Mouse (Mus musculus): ENCODE results near the gene Tnfsf13b. TPM values are rescaled to one million over a fixed set of nuclear protein-coding genes. Genes with fewer than 3 reads are reported as not detected.

Tnfsf13b gene
- polyA plus RNA-seq, 1 experiment from 2014 or later: 7.2 TPM

DNA sequence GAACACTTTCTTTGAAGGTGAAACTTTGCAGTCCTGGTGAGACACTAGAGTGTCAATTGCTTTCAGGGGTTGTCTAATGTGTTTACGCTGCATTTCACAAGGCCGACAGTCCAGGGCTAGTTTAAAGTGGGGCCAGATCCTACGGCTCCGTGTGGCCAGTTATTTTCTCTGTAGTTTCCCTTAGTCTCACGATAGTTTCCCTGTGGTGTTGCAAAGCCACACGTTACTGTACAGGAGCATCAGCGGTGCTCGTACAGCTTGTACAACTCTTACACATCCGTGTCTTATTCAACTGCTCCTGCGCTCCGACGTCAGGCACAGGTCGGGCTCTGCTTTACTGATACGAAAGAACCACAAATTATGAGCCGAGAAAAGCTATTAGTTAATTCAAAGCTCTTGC is 29.3 kb upstream of the Tnfsf13b start:
- peak overlapping the region; percentile 94 for H3K9ac ChIP-seq (ENCODE audit: low read depth, low read length)
- H3K27ac ChIP-seq: peak overlapping the region; percentile 94
- WGBS: 22% methylated on average over 15 of the region's 15 CpGs
- peak overlapping the region; percentile 58 for H3K4me2 ChIP-seq (ENCODE audit: low read length)
- no peaks in the 10 kb centered on the region for H3K27me3 ChIP-seq (ENCODE audit: insufficient read depth, low read length)
- H3K9me3 ChIP-seq (replicated peaks; ENCODE audit: low read length): no peaks in the 10 kb centered on the region
- peaks cover 14% of the 10 kb centered on the region; the same call in 1 of the 2 replicates for H3K36me3 ChIP-seq (ENCODE audit: insufficient read depth, low read length)
- peaks cover 17% of the 10 kb centered on the region for H3K4me1 ChIP-seq (replicated peaks; ENCODE audit: insufficient read depth, low read length)
- H3K4me3 ChIP-seq (replicated peaks; ENCODE audit: low read depth, low read length): peak overlapping the region; percentile 95
- TF ChIP-seq CTCF (IDR thresholded peaks at IDR 0.05; ENCODE audit: low read depth): no peak
- no peak for ATAC-seq (replicated peaks; ENCODE audit: low FRiP score, low read depth)
- DNase-seq (ENCODE audit: low spot score): peak; percentile 19

DNA sequence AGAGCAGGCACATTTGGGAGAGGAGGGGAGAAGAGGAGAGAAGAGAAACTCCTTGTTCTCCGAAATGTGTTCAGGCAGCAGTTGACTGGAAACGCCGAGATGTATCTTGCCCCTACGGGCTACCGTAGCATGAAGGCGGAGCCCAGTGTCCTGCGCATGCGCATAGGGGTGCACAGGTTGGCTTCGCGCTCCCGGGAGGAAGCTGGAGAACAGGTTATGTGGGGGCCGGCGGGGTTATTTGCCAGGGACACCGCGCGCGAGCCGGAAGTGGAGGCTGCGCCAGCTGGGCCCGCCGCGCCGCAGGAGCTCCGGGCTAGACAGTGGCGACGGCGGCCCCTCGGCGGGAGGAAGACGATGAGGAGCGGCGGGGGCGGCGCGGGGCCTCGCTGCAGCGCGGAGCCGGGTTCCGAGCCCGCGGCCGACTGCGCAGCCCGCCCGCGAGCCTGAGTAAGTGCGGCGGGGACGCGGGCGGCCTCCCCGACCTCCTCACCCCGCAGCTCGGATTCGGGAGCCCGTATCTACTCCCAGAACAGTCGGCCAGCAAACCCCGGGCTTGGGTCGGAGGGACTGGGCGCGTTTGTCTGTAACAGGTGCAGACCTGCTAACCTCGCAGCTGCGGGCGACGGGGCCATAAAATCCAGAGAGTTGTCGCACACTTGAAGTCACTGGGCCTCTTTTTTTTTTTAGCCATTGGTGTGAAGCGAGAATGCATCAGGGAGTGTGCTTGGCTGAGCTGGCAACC is 28.5 kb upstream of the Tnfsf13b start, which contains the start of the genes Lig4 and Abhd13:
Gene Lig4, minus strand, starts transcription at position 114 of the 742 bp plus-strand sequence.
Gene Abhd13, plus strand, starts transcription at position 135 of the 742 bp plus-strand sequence.
- TF ChIP-seq CTCF (IDR thresholded peaks at IDR 0.05; ENCODE audit: low read depth): no peak
- H3K9ac ChIP-seq (ENCODE audit: low read depth, low read length): peak within 1 kb of the TSS; percentile 94
- H3K4me1 ChIP-seq (replicated peaks; ENCODE audit: insufficient read depth, low read length): peaks cover 17% of the 10 kb centered on the region
- peak within 1 kb of the TSS; percentile 58 for H3K4me2 ChIP-seq (ENCODE audit: low read length)
- peak; percentile 97 for DNase-seq (ENCODE audit: low spot score)
- peak within 1 kb of the TSS; percentile 95 for H3K4me3 ChIP-seq (replicated peaks; ENCODE audit: low read depth, low read length)
- under 1% methylated on average over 67 of the region's 68 CpGs for WGBS
- 0 out of 2 replicates have a peak, but pooled peaks cover 6% of the 10 kb centered on the region for H3K36me3 ChIP-seq (ENCODE audit: insufficient read depth, low read length)
- H3K27ac ChIP-seq: peak within 1 kb of the TSS; percentile 94
- H3K27me3 ChIP-seq (ENCODE audit: insufficient read depth, low read length): no peaks in the 10 kb centered on the region
- H3K9me3 ChIP-seq (replicated peaks; ENCODE audit: low read length): no peaks in the 10 kb centered on the region
- peak; percentile 84 for ATAC-seq (replicated peaks; ENCODE audit: low FRiP score, low read depth)

DNA sequence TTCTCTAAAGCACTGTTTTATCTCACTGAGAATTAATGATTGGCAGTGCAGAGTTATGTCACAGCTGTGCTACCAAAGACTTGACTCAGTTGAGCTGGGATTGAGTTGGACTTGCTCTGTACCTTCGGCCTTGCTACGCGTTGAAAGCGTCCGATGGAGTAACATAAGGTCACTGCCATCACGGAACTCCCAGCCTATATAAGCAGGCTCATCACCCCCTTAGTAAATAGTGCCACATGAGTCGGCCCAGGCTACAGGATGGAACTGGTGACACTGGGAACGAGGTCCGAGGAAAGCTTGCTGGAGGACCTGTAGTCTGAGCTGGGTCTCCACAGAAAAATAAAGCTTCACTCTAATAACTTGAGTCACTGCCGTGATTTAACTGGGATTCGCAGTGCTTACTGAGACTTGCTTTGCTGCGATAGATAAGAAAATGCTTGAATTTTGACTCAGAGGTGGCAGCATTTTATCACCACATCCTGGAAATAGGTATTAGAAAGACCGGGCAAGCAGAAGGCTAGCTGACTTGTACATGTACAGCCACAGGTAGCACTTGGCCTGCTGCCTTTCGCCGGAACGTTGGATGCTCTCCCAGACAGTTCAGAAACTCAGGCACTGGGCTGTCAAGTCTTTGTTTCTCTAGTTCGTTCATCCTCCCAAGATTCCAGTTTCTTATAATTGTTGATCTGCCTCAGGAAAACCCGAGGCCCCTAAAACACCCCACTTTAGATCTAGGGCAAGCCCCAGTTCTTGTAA is 27.6 kb upstream of the Tnfsf13b start:
- ATAC-seq (replicated peaks; ENCODE audit: low FRiP score, low read depth) (no peak), DNase-seq (ENCODE audit: low spot score) (no peak)
- H3K4me1 ChIP-seq (replicated peaks; ENCODE audit: insufficient read depth, low read length): peaks cover 17% of the 10 kb centered on the region
- H3K4me3 ChIP-seq (replicated peaks; ENCODE audit: low read depth, low read length): peak overlapping the region; percentile 95
- WGBS: 49% methylated on average over 18 of the region's 18 CpGs
- no peak for TF ChIP-seq CTCF (IDR thresholded peaks at IDR 0.05; ENCODE audit: low read depth)
- H3K9ac ChIP-seq (ENCODE audit: low read depth, low read length): peak overlapping the region; percentile 94
- H3K27me3 ChIP-seq (ENCODE audit: insufficient read depth, low read length): no peaks in the 10 kb centered on the region
- H3K9me3 ChIP-seq (replicated peaks; ENCODE audit: low read length): no peaks in the 10 kb centered on the region
- H3K4me2 ChIP-seq (ENCODE audit: low read length): peak overlapping the region; percentile 58
- no peaks in the 10 kb centered on the region for H3K36me3 ChIP-seq (ENCODE audit: insufficient read depth, low read length)
- no peak overlapping the region for H3K27ac ChIP-seq

DNA sequence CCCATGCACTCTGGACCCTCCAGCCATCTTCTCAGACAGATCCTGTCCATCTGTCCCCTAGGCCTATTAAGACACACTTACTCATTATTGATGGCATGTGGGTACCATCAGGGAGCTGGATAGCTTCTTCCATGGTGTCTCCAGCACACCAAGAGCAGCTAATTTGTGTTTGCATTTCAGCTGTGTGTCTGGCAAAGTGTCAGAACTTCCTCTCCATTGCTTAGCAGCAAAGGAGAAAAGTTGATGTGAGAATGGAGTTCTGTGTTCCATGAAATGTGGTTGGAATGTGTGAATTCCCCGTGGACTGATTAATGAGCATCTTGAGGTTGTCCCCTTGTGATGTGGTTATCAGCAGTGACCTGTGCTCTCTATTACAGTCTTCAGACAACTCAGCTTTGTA is 26.5 kb upstream of the Tnfsf13b start:
- WGBS: 76% methylated on average over 1 of the region's 1 CpGs
- H3K27me3 ChIP-seq (ENCODE audit: insufficient read depth, low read length): no peaks in the 10 kb centered on the region
- DNase-seq (ENCODE audit: low spot score) (no peak), ATAC-seq (replicated peaks; ENCODE audit: low FRiP score, low read depth) (no peak)
- H3K4me1 ChIP-seq (replicated peaks; ENCODE audit: insufficient read depth, low read length): peaks cover 17% of the 10 kb centered on the region
- no peak for TF ChIP-seq CTCF (IDR thresholded peaks at IDR 0.05; ENCODE audit: low read depth)
- no peak overlapping the region for H3K4me2 ChIP-seq (ENCODE audit: low read length)
- no peak overlapping the region for H3K27ac ChIP-seq
- no peak overlapping the region for H3K9ac ChIP-seq (ENCODE audit: low read depth, low read length)
- H3K4me3 ChIP-seq (replicated peaks; ENCODE audit: low read depth, low read length): no peak overlapping the region
- no peaks in the 10 kb centered on the region for H3K36me3 ChIP-seq (ENCODE audit: insufficient read depth, low read length)
- H3K9me3 ChIP-seq (replicated peaks; ENCODE audit: low read length): no peaks in the 10 kb centered on the region

DNA sequence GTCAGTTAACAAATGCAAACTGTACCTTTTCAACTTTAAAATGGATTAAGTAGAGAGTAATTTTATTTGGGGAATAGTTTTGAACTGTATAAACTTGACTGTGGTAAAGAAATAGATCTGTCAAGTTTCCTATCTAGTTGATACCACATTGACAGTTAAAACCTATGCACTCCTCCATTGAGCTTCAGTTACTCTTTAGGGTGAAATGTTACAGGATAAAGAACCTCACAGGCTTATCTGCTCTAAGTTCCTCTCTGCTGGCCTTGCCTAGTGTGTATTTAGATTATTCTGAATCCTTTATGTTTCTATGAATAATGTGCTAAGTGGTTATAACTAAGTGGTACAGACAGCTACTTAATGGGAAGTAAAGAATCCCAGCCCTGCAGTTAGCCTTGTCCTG is 26.1 kb upstream of the Tnfsf13b start:
- no peak for ATAC-seq (replicated peaks; ENCODE audit: low FRiP score, low read depth)
- peaks cover 17% of the 10 kb centered on the region for H3K4me1 ChIP-seq (replicated peaks; ENCODE audit: insufficient read depth, low read length)
- TF ChIP-seq CTCF (IDR thresholded peaks at IDR 0.05; ENCODE audit: low read depth): no peak

DNA sequence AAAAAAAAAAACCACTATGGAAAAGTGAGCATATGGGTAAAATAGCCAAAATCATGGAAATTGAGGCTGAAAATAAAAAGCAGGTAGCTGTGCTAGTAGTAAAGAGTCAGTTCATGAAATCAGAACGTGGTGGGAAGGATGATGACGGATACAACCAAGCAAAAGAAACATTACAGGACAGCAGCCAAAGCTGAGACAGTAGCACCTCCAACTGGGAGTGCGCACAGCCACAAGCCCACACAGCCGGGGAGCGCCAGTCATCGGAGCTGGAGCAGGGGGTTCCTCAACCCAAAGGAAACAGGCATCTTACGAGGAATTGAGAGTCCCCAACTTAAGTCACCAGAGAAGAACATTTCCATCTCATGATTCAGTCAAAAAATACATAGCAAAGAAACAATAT is 2.2 kb upstream of the Tnfsf13b start:
- no peaks in the 10 kb centered on the region for H3K36me3 ChIP-seq (ENCODE audit: insufficient read depth, low read length)
- DNase-seq (ENCODE audit: low spot score) (no peak), ATAC-seq (replicated peaks; ENCODE audit: low FRiP score, low read depth) (no peak)
- WGBS: 78% methylated on average over 7 of the region's 7 CpGs
- H3K27me3 ChIP-seq (ENCODE audit: insufficient read depth, low read length): no peaks in the 10 kb centered on the region
- no peak overlapping the region for H3K4me2 ChIP-seq (ENCODE audit: low read length)
- TF ChIP-seq CTCF (IDR thresholded peaks at IDR 0.05; ENCODE audit: low read depth): no peak
- H3K9ac ChIP-seq (ENCODE audit: low read depth, low read length): no peak overlapping the region
- H3K4me1 ChIP-seq (replicated peaks; ENCODE audit: insufficient read depth, low read length): peaks cover 8% of the 10 kb centered on the region; the same call in 1 of the 2 replicates
- H3K4me3 ChIP-seq (replicated peaks; ENCODE audit: low read depth, low read length): no peak overlapping the region
- no peaks in the 10 kb centered on the region for H3K9me3 ChIP-seq (replicated peaks; ENCODE audit: low read length)
- H3K27ac ChIP-seq: no peak overlapping the region

More for the DNA sequence above, 26.1 kb upstream of the Tnfsf13b start:
- Histone ChIP-seq H3K4me2 (ENCODE audit: low read length) (no peak overlapping the region), H3K36me3 (ENCODE audit: insufficient read depth, low read length) (no peaks in the 10 kb centered on the region), H3K9ac (ENCODE audit: low read depth, low read length) (no peak overlapping the region), H3K27me3 (ENCODE audit: insufficient read depth, low read length) (no peaks in the 10 kb centered on the region), H3K4me3 (replicated peaks; ENCODE audit: low read depth, low read length) (no peak overlapping the region), H3K9me3 (replicated peaks; ENCODE audit: low read length) (no peaks in the 10 kb centered on the region), H3K27ac (no peak overlapping the region)
- DNase-seq (ENCODE audit: low spot score): no peak
